Mouse (Mus musculus) thymus, postnatal 0 days (tissue): Measurements from ENCODE around the gene Glis2. TPM values are rescaled to one million over a fixed set of nuclear protein-coding genes. Genes with fewer than 3 reads are reported as not detected.

ENCODE experiments used
- DNase-seq: peaks from one replicate; pipeline ENCODE4 v3.0.0-alpha.2; 2015; ENCODE audit warnings: low spot score
- polyA plus RNA-seq: library from polyadenylated mRNA; unstranded; fragments of >200 nt; fragmentation: Nextera tagmentation; extraction: Ambion mirVana; gene quantifications from 2 replicates; pipeline ENCODE4 v1.2.1, GENCODE M21; 2015

Gene Glis2
- polyA plus RNA-seq, 1 experiment from 2014 or later = 5.3 TPM

DNA sequence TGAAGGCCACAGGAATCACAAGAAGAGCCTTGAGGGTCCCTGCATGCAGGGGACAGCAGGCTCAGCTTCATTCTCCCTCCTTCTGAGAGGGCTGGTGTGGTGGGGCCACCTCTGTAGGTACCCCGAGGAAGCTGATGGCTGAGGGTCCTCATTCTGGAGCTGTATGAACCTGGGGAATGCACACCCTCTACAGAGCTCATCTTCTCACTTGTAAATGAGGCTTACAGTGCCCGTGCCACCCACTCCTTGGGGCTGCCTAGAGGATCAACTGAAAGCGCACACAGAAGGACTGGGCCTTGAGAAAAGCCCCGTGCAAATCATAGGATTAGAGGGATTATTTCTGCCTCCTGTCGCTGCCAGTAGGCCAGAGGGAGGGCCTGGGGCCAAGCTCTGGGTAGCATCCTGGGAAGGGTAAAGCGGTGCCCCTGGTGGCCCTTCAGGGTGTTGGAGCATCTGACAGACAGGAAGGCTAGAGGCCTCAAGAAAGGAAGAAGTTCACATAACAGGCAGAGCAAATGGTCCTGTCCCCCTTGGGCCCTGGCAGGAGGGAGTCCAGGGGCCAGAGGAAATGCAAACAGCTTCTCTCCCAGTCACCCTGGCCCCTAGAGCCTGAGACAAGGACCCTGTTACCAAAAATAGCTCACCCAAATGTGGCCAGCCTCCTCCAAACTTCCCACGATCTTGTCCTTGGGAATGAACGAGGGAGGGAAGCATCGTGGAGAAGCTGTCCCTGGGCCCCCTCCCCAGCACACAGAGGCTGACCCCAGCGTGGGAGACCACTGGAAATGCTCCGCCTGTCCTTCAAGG, 61.5 kb downstream of the Glis2 start:
- DNase-seq = no peak

DNA sequence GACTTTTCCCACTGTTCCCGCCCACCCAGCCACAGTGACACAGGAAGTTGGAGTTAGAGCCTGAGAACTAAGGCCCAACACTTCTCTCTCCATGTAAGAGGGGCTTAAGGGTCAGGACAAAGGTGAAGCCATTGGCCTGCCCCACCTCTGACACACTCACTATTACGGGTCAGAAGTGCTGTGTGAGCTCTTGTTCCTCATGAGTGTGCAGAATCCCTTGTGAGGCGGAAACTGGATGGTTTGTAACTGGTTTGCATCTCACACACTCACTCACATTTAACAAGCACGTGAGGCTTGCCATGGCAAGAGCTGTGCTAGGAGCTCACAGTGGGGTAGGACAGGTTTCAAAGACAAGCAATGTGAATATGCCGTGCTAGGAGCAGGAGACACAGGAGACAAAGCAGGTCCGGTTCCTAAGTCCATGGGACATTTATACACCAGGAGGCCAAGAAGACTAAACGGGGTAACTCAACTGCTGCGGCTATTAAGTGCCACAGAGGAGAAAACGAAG, 62.1 kb downstream of the Glis2 start:
- no peak for DNase-seq

DNA sequence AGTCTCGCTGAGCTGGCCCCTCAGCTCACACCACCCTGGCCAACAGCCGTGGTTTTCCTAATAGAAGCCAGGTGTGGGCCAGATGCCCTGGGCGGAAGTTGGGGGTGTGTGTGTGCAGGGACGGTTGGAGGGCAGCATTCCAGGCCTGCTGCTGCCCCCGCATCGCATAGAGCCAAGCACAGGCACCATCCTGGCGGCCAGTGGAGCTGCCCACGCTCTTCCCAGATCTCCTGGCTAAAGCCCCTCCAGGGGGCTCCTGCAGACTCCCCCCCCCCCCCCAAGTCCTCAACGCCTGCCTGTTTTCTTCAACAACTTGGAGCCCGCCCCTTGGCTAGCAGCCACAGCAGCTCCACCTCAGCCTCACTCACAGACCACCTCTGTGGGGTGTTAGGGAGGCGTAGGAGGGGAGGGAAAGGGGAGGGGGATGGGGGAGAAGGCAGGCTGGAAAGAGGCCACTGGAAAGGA, 64.3 kb downstream of the Glis2 start:
- DNase-seq = no peak

DNA sequence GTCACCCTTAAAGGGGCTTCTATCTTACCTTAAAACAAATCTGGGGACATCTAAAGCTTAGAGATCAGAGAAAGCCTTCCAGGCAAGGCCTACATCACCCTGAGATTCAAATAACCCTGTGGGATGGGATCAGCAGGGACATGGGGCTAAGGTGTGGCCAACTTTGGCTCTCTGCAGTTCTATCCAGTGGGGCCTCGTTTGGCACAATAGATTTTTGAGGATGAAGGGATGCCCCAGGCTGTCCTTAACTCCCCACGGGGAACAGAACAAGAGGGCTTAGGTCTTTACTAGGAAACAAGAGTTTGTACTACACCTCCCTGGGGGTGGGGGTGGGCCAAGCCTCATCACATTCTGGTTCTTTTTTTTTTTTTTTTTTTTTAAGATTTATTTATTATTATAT, 64.8 kb downstream of the Glis2 start:
- no peak for DNase-seq

DNA sequence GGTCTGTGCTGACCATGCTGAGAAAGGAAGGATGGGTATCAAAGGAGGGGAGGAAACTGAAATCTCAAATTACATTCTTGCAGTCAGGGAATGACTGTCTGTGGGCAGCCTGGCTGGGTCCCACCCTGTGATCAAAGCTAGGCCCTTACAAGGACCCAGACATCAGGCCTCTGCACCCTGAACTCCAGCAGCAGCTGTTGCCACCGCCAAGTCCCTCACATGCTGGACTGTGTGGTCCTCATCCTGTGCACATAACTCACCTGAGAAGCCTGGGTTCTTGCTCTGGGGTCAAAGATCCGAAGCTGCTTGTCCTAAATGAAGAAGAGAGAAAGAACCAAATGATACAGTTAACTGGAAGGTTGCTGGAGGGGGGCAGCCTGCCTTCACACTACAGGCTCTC, 67.1 kb downstream of the Glis2 start:
- DNase-seq = no peak

DNA sequence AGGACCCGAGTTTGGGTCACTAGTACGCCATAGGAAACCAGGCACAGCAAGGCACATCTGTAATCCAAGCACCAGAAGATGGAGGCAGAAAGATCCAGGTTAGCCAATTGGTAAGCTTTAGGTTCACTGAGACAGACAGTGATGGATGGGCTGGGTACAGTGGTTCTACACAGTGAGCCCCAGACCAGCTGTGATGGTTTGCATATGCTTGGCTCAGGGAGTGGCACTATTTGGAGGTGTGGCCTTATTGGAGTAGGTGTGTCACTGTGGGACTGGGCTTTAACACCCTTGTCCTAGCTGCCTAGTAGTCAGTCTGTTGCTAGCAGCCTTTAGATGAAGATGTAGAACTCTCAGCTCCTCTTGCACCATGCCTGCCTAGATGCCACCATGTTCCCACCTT, 69.3 kb downstream of the Glis2 start:
- DNase-seq = no peak

DNA sequence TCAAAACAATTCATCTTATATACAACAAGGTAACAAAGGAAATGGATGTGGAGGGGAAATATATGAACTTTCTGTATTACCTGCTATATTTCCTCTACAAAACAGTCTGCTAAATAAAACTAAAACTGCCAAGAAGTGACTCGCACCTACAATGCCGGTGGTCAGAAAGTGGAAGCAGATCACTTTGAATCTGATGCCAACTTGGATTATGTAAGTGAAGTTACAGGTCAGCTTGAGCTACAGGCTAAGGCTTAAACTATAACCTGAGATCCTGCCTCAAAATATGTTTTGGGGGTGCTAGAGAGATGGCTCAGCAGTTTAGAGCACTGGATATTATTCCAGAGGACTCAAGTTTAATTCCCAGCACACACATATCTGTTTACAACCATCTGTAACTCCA, 71.2 kb downstream of the Glis2 start:
- DNase-seq = no peak

DNA sequence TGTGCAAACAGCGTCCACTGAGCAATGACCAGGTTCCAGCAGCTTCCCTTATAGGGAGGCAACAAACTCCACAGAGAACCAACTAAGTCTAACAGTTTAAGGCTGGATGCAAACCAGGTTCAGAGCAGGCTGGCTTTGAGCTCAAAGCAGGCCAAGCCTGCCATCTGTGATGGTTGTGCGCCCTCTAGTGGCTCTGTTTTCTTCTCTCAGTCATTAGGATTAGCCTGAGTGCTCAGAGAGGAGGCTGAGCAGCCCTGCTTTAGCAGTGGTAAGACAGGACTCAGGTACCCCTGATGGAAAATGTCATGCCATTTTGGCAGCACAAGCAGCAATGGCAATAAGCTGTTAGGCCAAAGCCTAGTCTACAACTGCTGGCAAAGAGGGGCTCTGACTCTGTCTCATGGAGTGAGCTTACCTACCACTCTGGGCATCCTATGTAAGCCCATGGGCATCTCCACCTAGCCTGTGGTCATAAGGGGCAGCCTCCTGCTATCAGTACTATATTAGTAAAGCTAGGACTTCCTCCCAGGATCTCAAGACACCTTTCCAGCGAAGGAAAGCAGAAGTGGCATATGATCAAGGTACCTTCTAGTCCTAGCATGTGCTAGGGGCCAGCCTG, 72.8 kb downstream of the Glis2 start:
- DNase-seq = peak; percentile 89

DNA sequence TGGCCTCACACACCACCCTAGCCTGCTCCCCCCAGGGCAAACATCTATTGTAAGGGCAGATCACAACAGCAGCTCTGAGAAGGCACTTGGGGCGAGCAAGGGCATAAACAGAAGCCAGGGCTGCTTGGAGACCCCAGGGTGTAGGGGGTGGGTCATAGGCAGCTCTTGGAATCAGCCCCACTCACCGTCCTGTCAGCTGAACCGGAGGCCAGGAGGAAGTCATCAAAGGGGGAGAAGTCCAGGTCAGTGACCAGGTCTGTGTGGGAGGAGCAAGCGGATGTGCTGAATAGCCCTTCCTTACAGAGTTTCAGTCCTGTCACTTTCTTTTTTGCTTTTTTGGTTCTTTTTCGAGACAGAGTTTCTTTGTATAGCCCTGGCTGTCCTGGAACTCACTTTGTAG, 75.8 kb downstream of the Glis2 start:
- DNase-seq = no peak

DNA sequence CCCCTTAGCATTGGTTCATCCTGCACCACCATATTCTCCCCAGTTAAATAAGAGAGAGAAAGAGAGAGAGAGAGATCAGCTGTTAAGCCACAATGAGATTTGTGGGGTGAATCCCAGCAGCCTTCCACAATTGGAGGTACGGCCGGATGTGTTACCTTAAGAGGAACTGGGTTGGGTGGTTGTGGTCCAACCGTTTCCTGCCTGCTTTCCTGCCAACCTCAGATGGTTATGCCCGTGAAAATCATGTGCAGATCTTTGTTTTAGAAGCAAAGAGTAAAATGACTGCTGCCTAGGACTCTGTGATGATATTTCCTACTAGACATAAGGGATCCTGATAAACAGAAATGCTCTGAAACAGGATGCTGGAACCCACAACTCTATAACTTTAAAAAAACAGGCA, 79.6 kb downstream of the Glis2 start:
- DNase-seq = peak; percentile 89

Other genes with a start within 250 kb of the Glis2 start
- 0.48 and 0.61 TPM in 2 replicates for gene Adcy9, start 174.2 kb upstream of the Glis2 start, polyA plus RNA-seq
- 5.6 and 6.9 TPM in 2 replicates for gene Srl, start 52.9 kb upstream of the Glis2 start, polyA plus RNA-seq
- gene Tfap4, start 34.9 kb upstream of the Glis2 start, polyA plus RNA-seq = 16.5 and 19.7 TPM in 2 replicates
- 147 and 155 TPM in 2 replicates for gene Pam16, start 30.3 kb downstream of the Glis2 start, polyA plus RNA-seq
- 2.0 and 2.4 TPM in 2 replicates for gene Vasn, start 45.2 kb downstream of the Glis2 start, polyA plus RNA-seq
- 47.3 and 48.7 TPM in 2 replicates for gene Dnaja3, start 45.3 kb downstream of the Glis2 start, polyA plus RNA-seq
- 51.9 and 55.0 TPM in 2 replicates for gene Coro7, start 85.1 kb downstream of the Glis2 start, polyA plus RNA-seq
- 40.4 and 43.0 TPM in 2 replicates for gene Nmral1, start 124.6 kb downstream of the Glis2 start, polyA plus RNA-seq
- gene Hmox2, start 131.6 kb downstream of the Glis2 start, polyA plus RNA-seq = 125 and 127 TPM in 2 replicates
- 51.2 and 57.0 TPM in 2 replicates for gene Cdip1, start 195.6 kb downstream of the Glis2 start, polyA plus RNA-seq
- gene 4930562C15Rik, start 240.7 kb downstream of the Glis2 start, polyA plus RNA-seq = 0.31 TPM in 1 of 2 replicates, not detected in the other